7 mouse cellular contexts compared by ENCODE assay signal in genomic region chr17:15376494-15377181, GRCm38 (mm10). TPM values are rescaled to one million over a fixed set of nuclear protein-coding genes. Genes with fewer than 3 reads are reported as not detected.
A peak's percentile ranks its signal among the peaks of the same experiment; 100 is the strongest.
DNase-seq lines count a peak whose midpoint lies in the region; ATAC-seq lines count a peak whose summit lies in the region.

Gene Dll1 (minus strand): TSS chr17:15376872.

- DNase-seq in left cerebral cortex, postnatal 10 days (ENCODE audit: extremely low spot score in 1 of 2, low spot score in 2 of 2) = no peak
- no peak for DNase-seq in left cerebral cortex, adult 18-20 months (ENCODE audit: low spot score in 2 of 2)
- DNase-seq in Muller cell, postnatal 12 days (ENCODE audit: inconsistent ontology term) = peak; percentile 51
- peak; percentile 86 for DNase-seq in embryo, embryonic 10 days (ENCODE audit: low spot score)
- peak; percentile 36 for DNase-seq in liver, embryonic 11.5 days (ENCODE audit: low spot score)
- DNase-seq in splenic B cell, adult 2 months (ENCODE audit: low read depth, low spot score) = peak; percentile 46

- 0 out of 2 replicates have a peak, but pooled peaks have one; percentile 20 for ATAC-seq in heart, embryonic 16.5 days (replicated peaks; ENCODE audit: extremely low read depth, insufficient read depth, low FRiP score)
- no peak for ATAC-seq in liver, embryonic 11.5 days (replicated peaks; ENCODE audit: low FRiP score)

- intact Hi-C loops in left cerebral cortex, postnatal 10 days (cut with DNase I) = loop anchor here (5.0 kb wide), 1 partner anchor 194 kb away; no protein-coding TSS in a partner anchor

- no peaks in the 10 kb centered on the region for H3K36me3 ChIP-seq in heart, embryonic 16.5 days (ENCODE audit: control insufficient read depth, insufficient read depth)
- H3K36me3 ChIP-seq in liver, embryonic 11.5 days (ENCODE audit: control insufficient read depth, insufficient read depth, low read length) = no peaks in the 10 kb centered on the region
- H3K36me3 ChIP-seq in splenic B cell, adult 2 months (ENCODE audit: control insufficient read depth, insufficient read depth, low read length, poor library complexity, severe bottlenecking) = no peaks in the 10 kb centered on the region

- H3K27me3 ChIP-seq in heart, embryonic 16.5 days (ENCODE audit: control insufficient read depth, insufficient read depth, low read length) = peaks cover 70% of the 10 kb centered on the region
- H3K27me3 ChIP-seq in liver, embryonic 11.5 days (replicated peaks; ENCODE audit: control insufficient read depth, insufficient read depth, low read length) = peaks cover 96% of the 10 kb centered on the region
- H3K27me3 ChIP-seq in splenic B cell, adult 2 months (ENCODE audit: control insufficient read depth, insufficient read depth, low read length, poor library complexity, severe bottlenecking) = no peaks in the 10 kb centered on the region

- peak within 1 kb of the TSS; percentile 75 for H3K9ac ChIP-seq in heart, embryonic 16.5 days (ENCODE audit: low read length)
- peak within 1 kb of the TSS; percentile 35; the same call in 1 of the 2 replicates for H3K9ac ChIP-seq in liver, embryonic 11.5 days (ENCODE audit: low read depth, low read length)

- H3K4me1 ChIP-seq in heart, embryonic 16.5 days (ENCODE audit: control insufficient read depth, insufficient read depth, low read length) = peaks cover 33% of the 10 kb centered on the region
- peaks cover 6% of the 10 kb centered on the region for H3K4me1 ChIP-seq in liver, embryonic 11.5 days (replicated peaks; ENCODE audit: control insufficient read depth, insufficient read depth, low read length)

- H3K4me3 ChIP-seq in heart, embryonic 16.5 days (ENCODE audit: low read length) = peak within 1 kb of the TSS; percentile 66
- peak within 1 kb of the TSS; percentile 58 for H3K4me3 ChIP-seq in liver, embryonic 11.5 days (ENCODE audit: low read depth, low read length)

- 1% methylated on average over 35 of the region's 36 CpGs for WGBS in heart, embryonic 16.5 days
- WGBS in liver, embryonic 11.5 days = 1% methylated on average over 36 of the region's 36 CpGs

- peak within 1 kb of the TSS; percentile 100 for H3K4me2 ChIP-seq in heart, embryonic 16.5 days (ENCODE audit: low read depth, low read length)
- peak within 1 kb of the TSS; percentile 78 for H3K4me2 ChIP-seq in liver, embryonic 11.5 days

- peak within 1 kb of the TSS; percentile 45; the same call in 1 of the 2 replicates for H3K27ac ChIP-seq in heart, embryonic 16.5 days (ENCODE audit: low read length)
- H3K27ac ChIP-seq in liver, embryonic 11.5 days (ENCODE audit: low read depth, low read length) = peak within 1 kb of the TSS; percentile 43; the same call in 1 of the 2 replicates

- no peaks in the 10 kb centered on the region for H3K9me3 ChIP-seq in heart, embryonic 16.5 days (replicated peaks; ENCODE audit: control insufficient read depth, low read length)
- H3K9me3 ChIP-seq in liver, embryonic 11.5 days (ENCODE audit: control insufficient read depth, low read length) = no peaks in the 10 kb centered on the region

RNA-seq across cellular contexts. Expression of gene Dll1, which starts in this region (rescaled TPM):
- total RNA-seq in left cerebral cortex, postnatal 10 days (2021) = 10 to 100 TPM; 10.6 to 12.0 TPM
- 1 to 10 TPM; 5.3 to 7.0 TPM for total RNA-seq in left cerebral cortex, adult 18-20 months (2021)
- polyA plus RNA-seq in heart, embryonic 16.5 days (2015; fragmentation: Nextera tagmentation; extraction: Ambion mirVana) = 4.3 and 5.6 TPM in 2 replicates
- 2.2 and 2.3 TPM in 2 replicates for polyA plus RNA-seq in liver, embryonic 11.5 days (2014; fragmentation: Nextera tagmentation; extraction: Ambion mirVana)

Comparison
In these comparisons a context has a peak if more than half of its experiments do, and no peak if none do; other contexts are left out.
1. DNase-seq: peak in Muller cell, postnatal 12 days (single experiment), embryo, embryonic 10 days (single experiment), liver, embryonic 11.5 days (single experiment) and splenic B cell, adult 2 months (single experiment); none in left cerebral cortex, postnatal 10 days (0 of 2) and left cerebral cortex, adult 18-20 months (0 of 2).